Mouse (Mus musculus): ENCODE measurements around the gene Sult6b2.

The Sult6b2 gene

GRCm38 (mm10) chr6:142738225-142738624 is 66.1 kb downstream of the Sult6b2 start:
- no peak for DNase-seq (ENCODE audit: low spot score in 2 of 2)

GRCm38 (mm10) chr6:142735302-142736005 is 68.8 kb downstream of the Sult6b2 start:
- DNase-seq (ENCODE audit: low spot score in 2 of 2), result no peak

All from frontal cortex, postnatal 10 days (tissue).